Mouse (Mus musculus): ENCODE data around the gene Itpr2.

DNA sequence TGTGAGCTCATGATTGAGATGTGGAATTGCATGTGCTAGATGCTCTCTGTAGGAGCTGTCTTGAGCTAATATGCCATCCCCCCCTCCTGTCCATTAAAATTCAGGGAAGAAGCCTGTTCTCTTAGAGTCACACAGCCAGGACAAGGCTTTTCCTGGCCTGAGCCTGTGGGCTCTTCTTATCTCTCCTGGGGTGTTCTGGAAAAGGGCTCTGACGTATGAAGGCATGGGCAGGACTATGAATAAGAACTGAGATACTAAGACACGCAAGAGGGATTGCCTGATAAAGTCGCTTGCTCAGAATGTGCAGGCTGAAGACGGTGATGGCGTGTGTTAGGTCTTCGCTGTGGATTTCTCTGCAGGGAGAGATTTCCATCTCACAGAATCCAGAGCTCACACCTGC is 361.9 kb downstream of the Itpr2 start:
- TF ChIP-seq CTCF (IDR thresholded peaks at IDR 0.05; ENCODE audit: borderline replicate concordance, insufficient read depth, low read depth, low read length): no peak
- TF ChIP-seq POLR2A (IDR thresholded peaks at IDR 0.05; ENCODE audit: borderline replicate concordance, insufficient read depth, low read length): no peak

Data from cerebellum, adult 2 months (tissue).